Mouse (Mus musculus) embryonic facial prominence, embryonic 11.5 days (tissue): Measurements from ENCODE around the gene Birc7. TPM values are rescaled to one million over a fixed set of nuclear protein-coding genes. Genes with fewer than 3 reads are reported as not detected.

ENCODE experiments used
- ATAC-seq: fragments of 200-750 bp; cut with Nextera tagmentation; replicated peaks from 2 replicates; pipeline ENCODE4 v1.8.0; 2017; ENCODE audit warnings: low read depth; ENCODE audit not compliant: insufficient number of reproducible peaks, low FRiP score, low TSS enrichment
- DNase-seq: peaks from one replicate; pipeline ENCODE4 v3.0.0-alpha.2; 2015; ENCODE audit warnings: low spot score
- H3K27ac ChIP-seq: fragments of 300-500 bp; sonication (generic); replicated peaks from 2 replicates; pipeline ENCODE4 v1.5.1; 2014; ENCODE audit warnings: mild to moderate bottlenecking, low read depth, low read length, control low read depth
- H3K27me3 ChIP-seq: fragments of 300-500 bp; sonication (generic); 2 replicates; pipeline ENCODE4 v1.6.1; 2014; ENCODE audit warnings: mild to moderate bottlenecking, low read length, moderate library complexity, mixed read lengths; ENCODE audit not compliant: control insufficient read depth, insufficient read depth
- H3K36me3 ChIP-seq: fragments of 300-500 bp; sonication (generic); replicated peaks from 2 replicates; pipeline ENCODE4 v1.6.1; 2014; ENCODE audit warnings: low read depth, mild to moderate bottlenecking, low read length, moderate library complexity, mixed read lengths; ENCODE audit not compliant: control insufficient read depth, insufficient read depth
- H3K4me1 ChIP-seq: fragments of 300-500 bp; sonication (generic); 2 replicates; pipeline ENCODE4 v1.6.1; 2014; ENCODE audit warnings: low read length, mixed read lengths; ENCODE audit not compliant: control insufficient read depth, insufficient read depth
- H3K4me2 ChIP-seq: fragments of 300-500 bp; sonication (generic); 2 replicates; pipeline ENCODE4 v1.6.1; 2014; ENCODE audit warnings: low read depth, mild to moderate bottlenecking, control low read depth, low read length, moderate library complexity
- H3K4me3 ChIP-seq: fragments of 300-500 bp; sonication (generic); 2 replicates; pipeline ENCODE4 v1.5.1; 2014; ENCODE audit warnings: low read depth, low read length, control low read depth
- H3K9ac ChIP-seq: fragments of 300-500 bp; sonication (generic); replicated peaks from 2 replicates; pipeline ENCODE4 v1.6.1; 2014; ENCODE audit warnings: mild to moderate bottlenecking, control low read depth, low read length
- H3K9me3 ChIP-seq: fragments of 300-500 bp; sonication (generic); replicated peaks from 2 replicates; pipeline ENCODE4 v1.6.1; 2016; ENCODE audit warnings: mild to moderate bottlenecking, low read length, inconsistent platforms, mixed read lengths; ENCODE audit not compliant: control insufficient read depth
- WGBS: fragments of 180-500 bp; shearing (Covaris S2); extraction: QIAGEN DNeasy Blood & Tissue Kit; methylation state at CpG from one replicate; pipeline ENCODE4 v1.1.7; 2014; 5-methylcytosine and 5-hydroxymethylcytosine counted together
- polyA plus RNA-seq: library from polyadenylated mRNA; unstranded; fragments of >200 nt; fragmentation: Nextera tagmentation; extraction: Ambion mirVana; gene quantifications from 2 replicates; pipeline ENCODE4 v1.2.1, GENCODE M21; 2014

Birc7 gene
- 0.18 TPM in 2 replicates for polyA plus RNA-seq

- H3K4me2 ChIP-seq: no peak within 1 kb of the TSS
- no peak within 1 kb of the TSS for H3K27ac ChIP-seq
- H3K9ac ChIP-seq: no peak within 1 kb of the TSS
- H3K27me3 ChIP-seq: no peaks in the 10 kb centered on the region
- DNase-seq: no peak
- H3K36me3 ChIP-seq: no peaks in the 10 kb centered on the region
- ATAC-seq: no peak; the same call in 1 of the 2 replicates
- H3K9me3 ChIP-seq: no peaks in the 10 kb centered on the region
- H3K4me1 ChIP-seq: no peaks in the 10 kb centered on the region
- 55% methylated on average over 4 of the region's 4 CpGs for WGBS
- H3K4me3 ChIP-seq: no peak within 1 kb of the TSS
Measured at GRCm38 (mm10) chr2:180928723-180929122, at the start of gene Birc7. Gene Birc7, plus strand, starts transcription at chr2:180929023.

GRCm38 (mm10) chr2:180879365-180880067, 49.3 kb upstream of the Birc7 start:
- H3K9ac ChIP-seq: no peak overlapping the region
- no peaks in the 10 kb centered on the region for H3K27me3 ChIP-seq
- ATAC-seq (peak; percentile 68; the same call in 1 of the 2 replicates), DNase-seq (no peak)
- no peak overlapping the region for H3K4me2 ChIP-seq
- no peaks in the 10 kb centered on the region for H3K9me3 ChIP-seq
- H3K36me3 ChIP-seq: no peaks in the 10 kb centered on the region
- H3K4me3 ChIP-seq: no peak overlapping the region
- no peak overlapping the region for H3K27ac ChIP-seq
- no peaks in the 10 kb centered on the region for H3K4me1 ChIP-seq
- 52% methylated on average over 7 of the region's 7 CpGs for WGBS

- Histone ChIP-seq H3K4me3 (no peak overlapping the region), H3K4me1 (no peaks in the 10 kb centered on the region), H3K36me3 (no peaks in the 10 kb centered on the region), H3K27ac (no peak overlapping the region), H3K9ac (no peak overlapping the region), H3K27me3 (no peaks in the 10 kb centered on the region), H3K9me3 (no peaks in the 10 kb centered on the region), H3K4me2 (no peak overlapping the region)
- DNase-seq (no peak), ATAC-seq (no peak)
- WGBS: 35% methylated on average over 9 of the region's 9 CpGs
Measured at GRCm38 (mm10) chr2:180881281-180881680, 47.5 kb upstream of the Birc7 start.

- no peak overlapping the region for H3K4me3 ChIP-seq
- no peak overlapping the region for H3K9ac ChIP-seq
- H3K4me2 ChIP-seq: no peak overlapping the region
- peak; percentile 38 for DNase-seq
- H3K9me3 ChIP-seq: no peaks in the 10 kb centered on the region
- no peak overlapping the region for H3K27ac ChIP-seq
- H3K36me3 ChIP-seq: no peaks in the 10 kb centered on the region
- no peaks in the 10 kb centered on the region for H3K4me1 ChIP-seq
- 63% methylated on average over 5 of the region's 5 CpGs for WGBS
- ATAC-seq: no peak
- H3K27me3 ChIP-seq: peaks cover 13% of the 10 kb centered on the region
Measured at GRCm38 (mm10) chr2:180885270-180885669, 43.6 kb upstream of the Birc7 start.

- ATAC-seq (no peak), DNase-seq (no peak)
- no peaks in the 10 kb centered on the region for H3K9me3 ChIP-seq
- H3K4me2 ChIP-seq: no peak overlapping the region
- H3K4me1 ChIP-seq: peaks cover 7% of the 10 kb centered on the region
- peak overlapping the region; percentile 18; the same call in 1 of the 2 replicates for H3K4me3 ChIP-seq
- H3K27me3 ChIP-seq: peaks cover 51% of the 10 kb centered on the region
- H3K36me3 ChIP-seq: no peaks in the 10 kb centered on the region
- peak overlapping the region; percentile 37 for H3K9ac ChIP-seq
- peak overlapping the region; percentile 41; the same call in 1 of the 2 replicates for H3K27ac ChIP-seq
- 7% methylated on average over 18 of the region's 19 CpGs for WGBS
Measured at GRCm38 (mm10) chr2:180889271-180889920, 39.4 kb upstream of the Birc7 start.

- Histone ChIP-seq H3K4me1 (peaks cover 7% of the 10 kb centered on the region), H3K9me3 (no peaks in the 10 kb centered on the region), H3K4me3 (no peak overlapping the region), H3K9ac (no peak overlapping the region), H3K4me2 (no peak overlapping the region), H3K27ac (no peak overlapping the region), H3K36me3 (no peaks in the 10 kb centered on the region), H3K27me3 (peaks cover 55% of the 10 kb centered on the region)
- ATAC-seq (no peak), DNase-seq (no peak)
- WGBS: 10% methylated on average over 4 of the region's 4 CpGs
Measured at GRCm38 (mm10) chr2:180889921-180890280, 38.9 kb upstream of the Birc7 start.

GRCm38 (mm10) chr2:180890422-180891074, 38.3 kb upstream of the Birc7 start:
- Histone ChIP-seq H3K4me3 (peak overlapping the region; percentile 25), H3K9ac (peak overlapping the region; percentile 5), H3K4me1 (peaks cover 7% of the 10 kb centered on the region), H3K27ac (no peak overlapping the region; the same call in 1 of the 2 replicates), H3K36me3 (no peaks in the 10 kb centered on the region), H3K9me3 (no peaks in the 10 kb centered on the region), H3K27me3 (peaks cover 58% of the 10 kb centered on the region), H3K4me2 (peak overlapping the region; percentile 31)
- peak; percentile 43 for DNase-seq
- ATAC-seq: 0 out of 2 replicates have a peak, but pooled peaks have one; percentile 11
- 2% methylated on average over 28 of the region's 29 CpGs for WGBS
